In genomic region chr11:51617693-51618092, GRCm38 (mm10) we compare ENCODE assay signal across 8 mouse cellular contexts. TPM values are rescaled to one million over a fixed set of nuclear protein-coding genes. Genes with fewer than 3 reads are reported as not detected.
DNase-seq lines count a peak whose midpoint lies in the region; ATAC-seq and TF ChIP-seq lines count a peak whose summit lies in the region.
"Had no signal": no experiment of that assay in that cellular context is flagged by ENCODE, and none has a peak within 500 bp of the region (broad histone marks: within the 10 kb centered on the region; RNA-seq: fewer than 3 reads in every experiment).

No protein-coding gene starts in this region.

- H3K27ac ChIP-seq in hindbrain, postnatal 0 days, result no peak overlapping the region
- no peak overlapping the region for H3K27ac ChIP-seq in liver, embryonic 13.5 days
- H3K27ac ChIP-seq: heart, embryonic 13.5 days had no signal

- DNase-seq in ovary, postnatal 14 days (ENCODE audit: low spot score), result peak; percentile 62
- DNase-seq in ovary, postnatal 36 days (ENCODE audit: low spot score), result no peak
- DNase-seq in adrenal gland, adult 2 months, result peak; percentile 73
- DNase-seq in embryo, embryonic 11 days, result peak; percentile 82
- DNase-seq in hindbrain, postnatal 0 days (ENCODE audit: low spot score), result peak; percentile 83
- peak; percentile 65 for DNase-seq in liver, embryonic 13.5 days
- peak; percentile 71 to 79 for DNase-seq in right cerebral cortex, postnatal 10 days (ENCODE audit: low spot score in 2 of 2)

- no peak for ATAC-seq in hindbrain, postnatal 0 days
- no peak for ATAC-seq in liver, embryonic 13.5 days (ENCODE audit: low read depth)

- H3K36me3 ChIP-seq in hindbrain, postnatal 0 days (ENCODE audit: insufficient read depth, low read length), result 0 out of 2 replicates have a peak, but pooled peaks cover 7% of the 10 kb centered on the region
- H3K36me3 ChIP-seq in liver, embryonic 13.5 days, result peaks cover 13% of the 10 kb centered on the region

- H3K4me3 ChIP-seq in hindbrain, postnatal 0 days (ENCODE audit: low read length), result no peak overlapping the region
- no peak overlapping the region for H3K4me3 ChIP-seq in liver, embryonic 13.5 days (replicated peaks)
- H3K4me3 ChIP-seq: heart, embryonic 13.5 days had no signal

- no peak overlapping the region for H3K4me2 ChIP-seq in hindbrain, postnatal 0 days (ENCODE audit: low read depth, low read length)
- no peak overlapping the region for H3K4me2 ChIP-seq in liver, embryonic 13.5 days
- H3K4me2 ChIP-seq: heart, embryonic 13.5 days had no signal

- no peaks in the 10 kb centered on the region; the same call in 1 of the 2 replicates for H3K27me3 ChIP-seq in hindbrain, postnatal 0 days (ENCODE audit: insufficient read depth, low read length)
- no peaks in the 10 kb centered on the region for H3K27me3 ChIP-seq in liver, embryonic 13.5 days
- H3K27me3 ChIP-seq: heart, embryonic 13.5 days had no signal

- H3K4me1 ChIP-seq in hindbrain, postnatal 0 days (ENCODE audit: insufficient read depth, low read length), result no peaks in the 10 kb centered on the region; the same call in 1 of the 2 replicates
- H3K4me1 ChIP-seq in liver, embryonic 13.5 days (replicated peaks), result peaks cover 62% of the 10 kb centered on the region

- H3K9ac ChIP-seq in hindbrain, postnatal 0 days (replicated peaks; ENCODE audit: low read length), result no peak overlapping the region
- no peak overlapping the region for H3K9ac ChIP-seq in liver, embryonic 13.5 days
- H3K9ac ChIP-seq: heart, embryonic 13.5 days had no signal

- WGBS in hindbrain, postnatal 0 days, result 3% methylated on average over 4 of the region's 4 CpGs
- 5% methylated on average over 4 of the region's 4 CpGs for WGBS in liver, embryonic 13.5 days (ENCODE audit: insufficient replicate concordance)

- no peaks in the 10 kb centered on the region for H3K9me3 ChIP-seq in hindbrain, postnatal 0 days (ENCODE audit: low read length)
- no peaks in the 10 kb centered on the region for H3K9me3 ChIP-seq in liver, embryonic 13.5 days (replicated peaks)
- H3K9me3 ChIP-seq: heart, embryonic 13.5 days had no signal

- TF ChIP-seq CTCF in hindbrain, postnatal 0 days (IDR thresholded peaks at IDR 0.05; ENCODE audit: low read depth), result peak; percentile 86

RNA-seq across cellular contexts. Expression of gene Nhp2, which starts 1.8 kb away (rescaled TPM):
- total RNA-seq in adrenal gland, adult 2 months (2021), result 10 to 100 TPM; 76.3 to 79.4 TPM
- polyA plus RNA-seq in adrenal gland, adult 2 months (2012; rRNA removed), result 41.8 and 48.3 TPM in 2 replicates
- total RNA-seq in hindbrain, postnatal 0 days (2014; rRNA removed), result 43.9 and 60.8 TPM in 2 replicates
- polyA plus RNA-seq in hindbrain, postnatal 0 days (2015; fragmentation: Nextera tagmentation; extraction: Ambion mirVana), result 105 and 109 TPM in 2 replicates
- 186 and 203 TPM in 2 replicates for polyA plus RNA-seq in liver, embryonic 13.5 days (2015; fragmentation: Nextera tagmentation; extraction: Ambion mirVana)

RNA-seq across cellular contexts. Expression of gene Hnrnpab, which starts 11.0 kb away (rescaled TPM):
- 100 to 1,000 TPM; 266 to 294 TPM for total RNA-seq in adrenal gland, adult 2 months (2021)
- 234 and 286 TPM in 2 replicates for polyA plus RNA-seq in adrenal gland, adult 2 months (2012; rRNA removed)
- total RNA-seq in hindbrain, postnatal 0 days (2014; rRNA removed), result 212 and 258 TPM in 2 replicates
- polyA plus RNA-seq in hindbrain, postnatal 0 days (2015; fragmentation: Nextera tagmentation; extraction: Ambion mirVana), result 229 and 231 TPM in 2 replicates
- 250 and 275 TPM in 2 replicates for polyA plus RNA-seq in liver, embryonic 13.5 days (2015; fragmentation: Nextera tagmentation; extraction: Ambion mirVana)

RNA-seq across cellular contexts. Expression of gene Rmnd5b, which starts 18.0 kb away (rescaled TPM):
- total RNA-seq in adrenal gland, adult 2 months (2021), result 10 to 100 TPM; 44.0 to 61.9 TPM
- 201 and 250 TPM in 2 replicates for polyA plus RNA-seq in adrenal gland, adult 2 months (2012; rRNA removed)
- 81.3 and 99.9 TPM in 2 replicates for total RNA-seq in hindbrain, postnatal 0 days (2014; rRNA removed)
- 60.9 and 63.8 TPM in 2 replicates for polyA plus RNA-seq in hindbrain, postnatal 0 days (2015; fragmentation: Nextera tagmentation; extraction: Ambion mirVana)
- polyA plus RNA-seq in liver, embryonic 13.5 days (2015; fragmentation: Nextera tagmentation; extraction: Ambion mirVana), result 24.9 and 25.1 TPM in 2 replicates

RNA-seq across cellular contexts. Expression of gene N4bp3, which starts 32.9 kb away (rescaled TPM):
- 1 to 10 TPM; 5.3 to 9.3 TPM for total RNA-seq in adrenal gland, adult 2 months (2021)
- 10.5 and 15.1 TPM in 2 replicates for polyA plus RNA-seq in adrenal gland, adult 2 months (2012; rRNA removed)
- total RNA-seq in hindbrain, postnatal 0 days (2014; rRNA removed), result 48.0 and 55.6 TPM in 2 replicates
- 29.0 and 30.3 TPM in 2 replicates for polyA plus RNA-seq in hindbrain, postnatal 0 days (2015; fragmentation: Nextera tagmentation; extraction: Ambion mirVana)
- polyA plus RNA-seq in liver, embryonic 13.5 days (2015; fragmentation: Nextera tagmentation; extraction: Ambion mirVana), result 3.1 and 3.2 TPM in 2 replicates

RNA-seq across cellular contexts. Expression of gene D930048N14Rik, which starts 33.1 kb away (rescaled TPM):
- total RNA-seq in adrenal gland, adult 2 months (2021), result 1 to 10 TPM; 1.0 to 2.4 TPM
- 5.0 and 6.1 TPM in 2 replicates for polyA plus RNA-seq in adrenal gland, adult 2 months (2012; rRNA removed)
- total RNA-seq in hindbrain, postnatal 0 days (2014; rRNA removed), result 0.75 and 2.3 TPM in 2 replicates
- 1.1 and 1.4 TPM in 2 replicates for polyA plus RNA-seq in hindbrain, postnatal 0 days (2015; fragmentation: Nextera tagmentation; extraction: Ambion mirVana)
- polyA plus RNA-seq in liver, embryonic 13.5 days (2015; fragmentation: Nextera tagmentation; extraction: Ambion mirVana), result 0.29 and 0.49 TPM in 2 replicates
